Mouse (Mus musculus) heart, postnatal 0 days (tissue): ENCODE measurements around the gene Nolc1.

Experiments
- CTCF ChIP-seq: IDR thresholded peaks from 2 replicates; pipeline ENCODE4 v1.5.1; 2016; ENCODE audit warnings: antibody characterized with exemption, control low read depth, low read depth
- EP300 ChIP-seq: IDR thresholded peaks from 2 replicates; pipeline ENCODE4 v1.6.1; 2016; ENCODE audit warnings: antibody characterized with exemption, low read depth

- TF ChIP-seq EP300 (no peak), CTCF (no peak)
Measured at GRCm38 (mm10) chr19:46026567-46026966, 49.1 kb upstream of the Nolc1 start.
